Mouse (Mus musculus) liver, postnatal 0 days (tissue): ENCODE measurements around the gene Slc26a11. TPM values are rescaled to one million over a fixed set of nuclear protein-coding genes. Genes with fewer than 3 reads are reported as not detected.
"Not testable (repeated sequence)": the region's sequence is repeated elsewhere in the genome, so short reads cannot be mapped to it uniquely, and the experiment has no call there.

Experiments used
- ATAC-seq: fragments of 200-750 bp; cut with Nextera tagmentation; 2 replicates; pipeline ENCODE4 v1.8.0; 2017; ENCODE audit warnings: mild to moderate bottlenecking, moderate library complexity
- DNase-seq: peaks from one replicate; pipeline ENCODE4 v3.0.0-alpha.2; 2016
- H3K27ac ChIP-seq: fragments of 300-500 bp; sonication (generic); 2 replicates; pipeline ENCODE4 v1.5.1; 2014; ENCODE audit warnings: antibody characterized with exemption, moderate library complexity, mild to moderate bottlenecking, low read depth
- H3K27me3 ChIP-seq: fragments of 300-500 bp; sonication (generic); 2 replicates; pipeline ENCODE4 v1.6.1; 2014; ENCODE audit warnings: low read length, control low read depth, mixed read lengths; ENCODE audit not compliant: insufficient read depth
- H3K36me3 ChIP-seq: fragments of 300-500 bp; sonication (generic); replicated peaks from 2 replicates; pipeline ENCODE4 v1.6.1; 2014; ENCODE audit warnings: mild to moderate bottlenecking, control low read depth, low read length, moderate library complexity, mixed read lengths; ENCODE audit not compliant: insufficient read depth
- H3K4me1 ChIP-seq: fragments of 300-500 bp; sonication (generic); 2 replicates; pipeline ENCODE4 v1.6.1; 2014; ENCODE audit warnings: antibody characterized with exemption, mild to moderate bottlenecking, control low read depth; ENCODE audit not compliant: insufficient read depth
- H3K4me2 ChIP-seq: fragments of 300-500 bp; sonication (generic); 2 replicates; pipeline ENCODE4 v1.6.1; 2014; ENCODE audit warnings: low read depth, mild to moderate bottlenecking, low read length, moderate library complexity, mixed read lengths
- H3K4me3 ChIP-seq: fragments of 300-500 bp; sonication (generic); 2 replicates; pipeline ENCODE4 v1.5.1; 2014; ENCODE audit warnings: low read depth, low read length
- H3K9ac ChIP-seq: fragments of 300-500 bp; sonication (generic); replicated peaks from 2 replicates; pipeline ENCODE4 v1.6.1; 2014; ENCODE audit warnings: mild to moderate bottlenecking, moderate library complexity
- H3K9me3 ChIP-seq: fragments of 300-500 bp; sonication (generic); 2 replicates; pipeline ENCODE4 v1.6.1; 2016; ENCODE audit warnings: mild to moderate bottlenecking, control low read depth, low read length, mixed read lengths
- CTCF ChIP-seq: sonication (generic); IDR thresholded peaks from 2 replicates; pipeline ENCODE4 v1.5.1; 2016; ENCODE audit warnings: antibody characterized with exemption, low read depth
- EP300 ChIP-seq: IDR thresholded peaks from 2 replicates; pipeline ENCODE4 v1.6.1; 2016; ENCODE audit warnings: antibody characterized with exemption, low read depth, mild to moderate bottlenecking
- WGBS: fragments of 180-500 bp; shearing (Covaris S2); extraction: QIAGEN DNeasy Blood & Tissue Kit; methylation state at CpG from one replicate; pipeline ENCODE4 v1.1.7; 2014; ENCODE audit not compliant: insufficient replicate concordance; 5-methylcytosine and 5-hydroxymethylcytosine counted together
- polyA plus RNA-seq: library from polyadenylated mRNA; unstranded; fragments of >200 nt; fragmentation: Nextera tagmentation; extraction: Ambion mirVana; gene quantifications from 2 replicates; pipeline ENCODE4 v1.2.1, GENCODE M21; 2015

Gene Slc26a11
- polyA plus RNA-seq, 1 experiment from 2014 or later, result 2.1 TPM

DNA sequence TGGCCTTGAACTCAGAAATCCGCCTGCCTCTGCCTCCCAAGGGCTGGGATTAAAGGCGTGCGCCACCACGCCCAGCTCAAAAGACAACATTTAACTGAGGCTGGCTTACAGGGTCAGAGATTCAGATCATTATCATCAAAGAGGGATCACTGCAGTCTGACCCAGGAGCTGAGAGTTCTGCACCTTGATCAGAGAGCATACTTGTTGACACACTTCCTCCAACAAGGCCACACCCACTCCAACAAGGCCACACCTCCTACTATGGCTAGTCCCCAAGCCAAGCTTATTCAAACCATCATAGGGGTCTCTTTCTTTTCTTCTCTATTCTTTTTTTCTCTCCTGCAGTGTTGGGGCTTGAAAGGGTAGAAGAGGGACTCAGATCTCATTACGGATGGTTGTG, 30.9 kb downstream of the Slc26a11 start:
- ATAC-seq, result no peak
- WGBS, result 90% methylated on average over 5 of the region's 5 CpGs
- no peak overlapping the region for H3K4me2 ChIP-seq
- no peak overlapping the region for H3K9ac ChIP-seq
- DNase-seq, result no peak
- H3K36me3 ChIP-seq, result no peaks in the 10 kb centered on the region
- peaks cover 32% of the 10 kb centered on the region for H3K4me1 ChIP-seq
- no peaks in the 10 kb centered on the region for H3K27me3 ChIP-seq
- H3K9me3 ChIP-seq, result no peaks in the 10 kb centered on the region
- no peak overlapping the region for H3K27ac ChIP-seq
- H3K4me3 ChIP-seq, result no peak overlapping the region
- no peak for TF ChIP-seq CTCF

DNA sequence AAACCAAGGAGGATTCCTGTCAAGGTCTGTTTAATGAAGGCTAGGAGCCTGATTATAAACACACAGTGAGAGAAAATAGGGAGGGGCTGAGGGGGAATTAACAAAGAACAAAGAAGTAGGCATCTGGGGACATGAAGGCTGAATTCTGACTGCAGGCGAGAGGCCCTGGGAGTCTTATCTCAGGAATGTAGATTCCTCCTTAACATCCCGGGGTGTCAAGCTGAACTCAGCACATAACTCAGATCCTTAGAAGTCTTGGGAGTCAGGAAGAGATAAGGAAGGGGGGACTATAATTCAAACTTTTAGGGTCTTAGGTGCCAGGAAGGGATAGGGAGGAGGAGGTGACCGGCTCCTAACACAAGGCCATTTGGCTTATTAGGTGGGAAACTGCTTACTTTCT, 31.9 kb downstream of the Slc26a11 start:
- not testable (repeated sequence) for DNase-seq, H3K9me3 ChIP-seq, ATAC-seq, H3K27ac ChIP-seq, H3K4me2 ChIP-seq, H3K4me3 ChIP-seq, H3K9ac ChIP-seq, H3K27me3 ChIP-seq, H3K36me3 ChIP-seq
- peaks cover 36% of the 10 kb centered on the region for H3K4me1 ChIP-seq
- 37% methylated on average over 3 of the region's 3 CpGs for WGBS

GRCm38 (mm10) chr11:119389851-119390270, 34.5 kb downstream of the Slc26a11 start:
- no peak for TF ChIP-seq EP300
- peak; percentile 58 for TF ChIP-seq CTCF
- no peaks in the 10 kb centered on the region for H3K9me3 ChIP-seq
- H3K4me2 ChIP-seq, result peak overlapping the region; percentile 89
- peak overlapping the region; percentile 74 for H3K4me3 ChIP-seq
- ATAC-seq (peak; percentile 65), DNase-seq (peak; percentile 86)
- H3K27ac ChIP-seq, result peak overlapping the region; percentile 97
- peak overlapping the region; percentile 79 for H3K9ac ChIP-seq
- whole genome bisulfite sequencing, result under 1% methylated on average over 35 of the region's 35 CpGs
- no peaks in the 10 kb centered on the region for H3K36me3 ChIP-seq
- H3K4me1 ChIP-seq, result peaks cover 47% of the 10 kb centered on the region
- H3K27me3 ChIP-seq, result no peaks in the 10 kb centered on the region

DNA sequence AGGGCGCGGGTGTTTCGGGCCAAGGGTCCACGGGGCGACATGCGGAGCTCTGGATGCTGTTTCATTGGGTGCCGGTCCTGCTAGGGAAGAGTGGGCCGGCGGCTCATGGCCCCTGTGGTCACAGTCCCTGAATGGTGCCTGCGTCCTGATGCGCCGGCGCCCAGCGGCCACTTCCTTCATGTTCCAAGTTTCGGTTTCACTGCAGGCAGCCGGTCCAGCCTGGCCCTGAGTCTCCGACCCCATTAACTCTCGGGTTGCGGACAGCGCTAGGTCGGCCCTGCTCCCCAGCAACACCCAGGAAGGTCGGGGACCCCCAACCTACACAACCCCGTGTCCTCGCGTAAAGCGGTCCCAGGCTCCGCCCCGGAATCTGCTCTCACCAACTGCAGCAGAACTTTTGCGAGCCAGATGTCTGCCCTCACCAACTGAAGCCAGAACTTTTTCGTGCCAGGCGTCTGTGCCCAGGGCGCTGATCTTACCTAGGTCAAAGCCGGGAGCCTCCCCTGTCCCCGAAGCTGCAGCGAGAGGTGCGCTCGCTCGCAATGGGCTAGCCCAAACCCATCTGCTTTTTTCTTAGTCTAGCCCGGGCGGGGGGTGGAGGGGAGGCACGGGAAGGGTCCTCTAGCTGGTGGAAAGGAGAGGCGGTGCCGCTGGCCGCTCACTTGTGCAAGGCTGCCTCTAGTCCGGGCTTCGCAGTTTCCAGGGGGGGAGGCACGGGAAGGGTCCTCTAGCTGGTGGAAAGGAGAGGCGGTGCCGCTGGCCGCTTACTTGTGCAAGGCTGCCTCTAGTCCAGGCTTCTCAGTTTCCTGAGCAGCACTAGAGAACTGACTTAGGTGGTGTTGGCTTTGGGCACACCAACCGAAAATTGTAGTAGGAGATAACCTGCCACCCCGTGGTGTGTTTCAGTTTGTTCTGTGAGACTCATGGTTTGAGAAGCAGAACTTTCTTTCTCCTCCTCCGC, 35.2 kb downstream of the Slc26a11 start:
- ATAC-seq (peak; percentile 38), DNase-seq (peak; percentile 72)
- Histone ChIP-seq H3K27me3 (no peaks in the 10 kb centered on the region), H3K9me3 (no peaks in the 10 kb centered on the region), H3K4me1 (peaks cover 50% of the 10 kb centered on the region), H3K27ac (peak overlapping the region; percentile 97), H3K4me3 (peak overlapping the region; percentile 74), H3K36me3 (no peaks in the 10 kb centered on the region), H3K9ac (peak overlapping the region; percentile 79), H3K4me2 (peak overlapping the region; percentile 89)
- WGBS, result 2% methylated on average over 53 of the region's 53 CpGs
- TF ChIP-seq CTCF, result 0 out of 2 replicates have a peak, but pooled peaks have one; percentile 8
- TF ChIP-seq EP300, result no peak

- peak overlapping the region; percentile 89 for H3K4me2 ChIP-seq
- H3K9ac ChIP-seq, result peak overlapping the region; percentile 82
- peak overlapping the region; percentile 97 for H3K27ac ChIP-seq
- H3K36me3 ChIP-seq, result peaks cover 9% of the 10 kb centered on the region; the same call in 1 of the 2 replicates
- TF ChIP-seq CTCF (no peak), EP300 (peak; percentile 67)
- ATAC-seq (peak; percentile 31), DNase-seq (peak; percentile 28)
- no peaks in the 10 kb centered on the region for H3K27me3 ChIP-seq
- 19% methylated on average over 7 of the region's 7 CpGs for WGBS
- peaks cover 51% of the 10 kb centered on the region for H3K4me1 ChIP-seq
- H3K4me3 ChIP-seq, result peak overlapping the region; percentile 74
- no peaks in the 10 kb centered on the region for H3K9me3 ChIP-seq
Observed at GRCm38 (mm10) chr11:119391386-119392000, 36.1 kb downstream of the Slc26a11 start.

DNA sequence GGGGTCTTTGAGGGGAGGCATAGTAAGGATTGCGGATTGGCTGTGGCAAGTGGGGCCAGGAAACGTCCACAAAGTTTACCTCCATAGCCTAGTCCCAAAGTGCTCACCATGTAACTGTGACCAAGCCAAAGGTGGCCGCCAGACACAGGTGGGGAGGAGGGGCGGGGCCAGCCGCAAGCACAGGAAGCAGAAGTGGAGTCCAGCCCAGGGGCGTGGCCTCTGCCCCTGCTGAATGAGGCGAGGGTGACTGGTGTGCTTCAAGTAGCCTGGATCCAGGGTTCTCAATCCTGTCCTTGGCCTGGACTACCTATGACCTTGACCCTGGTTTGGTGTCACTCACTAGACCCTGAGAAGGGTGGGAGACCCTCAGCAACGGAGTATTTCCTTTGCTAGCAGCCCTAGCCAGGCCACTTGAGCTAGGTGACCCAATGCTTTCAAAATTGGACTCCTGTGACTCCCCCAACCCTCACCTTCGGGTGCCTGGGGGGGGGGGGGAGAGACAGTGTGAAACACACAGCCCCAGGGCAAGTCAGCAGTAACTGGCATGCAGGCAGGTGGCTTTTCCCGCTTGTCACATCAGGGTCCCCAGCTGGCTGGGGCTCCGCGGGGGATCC, 36.8 kb downstream of the Slc26a11 start:
- H3K9ac ChIP-seq, result peak overlapping the region; percentile 82
- no peaks in the 10 kb centered on the region for H3K9me3 ChIP-seq
- no peaks in the 10 kb centered on the region for H3K27me3 ChIP-seq
- TF ChIP-seq EP300 (no peak), CTCF (no peak)
- 2% methylated on average over 12 of the region's 12 CpGs for WGBS
- ATAC-seq (peak; percentile 72), DNase-seq (peak; percentile 92)
- H3K27ac ChIP-seq, result peak overlapping the region; percentile 97
- H3K4me2 ChIP-seq, result peak overlapping the region; percentile 89
- peaks cover 14% of the 10 kb centered on the region; the same call in 1 of the 2 replicates for H3K36me3 ChIP-seq
- H3K4me1 ChIP-seq, result peaks cover 53% of the 10 kb centered on the region
- H3K4me3 ChIP-seq, result peak overlapping the region; percentile 74
